Mouse (Mus musculus) right cerebral cortex, adult 2 months (tissue): Measurements from ENCODE around the gene Bag6.
A peak's percentile ranks its signal among the peaks of the same experiment; 100 is the strongest.

Experiments used
- DNase-seq, 2 experiments: peaks; one replicate each; pipeline ENCODE4 v3.0.0; 2021 to 2022; ENCODE audit warnings: low spot score in 2 of 2

The Bag6 gene

GRCm38 (mm10) chr17:35166352-35167035, 31.5 kb downstream of the Bag6 start:
- DNase-seq: peak; percentile 72 to 74

DNA sequence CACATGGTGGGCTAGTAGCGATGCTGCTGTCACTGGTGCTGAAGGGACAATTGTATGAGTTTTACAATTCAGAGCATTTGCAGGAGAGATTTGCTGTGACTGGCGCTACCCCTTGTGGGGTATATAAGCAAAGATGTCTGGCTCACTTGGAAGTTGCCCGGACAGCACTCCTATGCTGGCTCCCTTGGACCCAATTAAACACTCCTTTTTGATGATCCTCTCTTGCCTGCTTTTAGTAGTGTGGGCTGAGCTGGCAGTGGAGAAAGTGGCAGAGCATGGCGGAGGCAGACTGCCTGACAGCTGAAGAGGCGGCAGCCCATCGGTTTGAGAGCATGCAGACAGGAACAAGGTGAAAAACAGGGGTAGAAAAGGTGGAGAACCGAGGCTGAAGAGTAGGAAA, 32.8 kb downstream of the Bag6 start:
- peak in 1 of 2 experiments; percentile 53 for DNase-seq

- no peak for DNase-seq
Observed at GRCm38 (mm10) chr17:35168541-35169207, 33.7 kb downstream of the Bag6 start.

- peak in 1 of 2 experiments; percentile 62 for DNase-seq
Observed at GRCm38 (mm10) chr17:35172445-35173234, 37.7 kb downstream of the Bag6 start.

DNA sequence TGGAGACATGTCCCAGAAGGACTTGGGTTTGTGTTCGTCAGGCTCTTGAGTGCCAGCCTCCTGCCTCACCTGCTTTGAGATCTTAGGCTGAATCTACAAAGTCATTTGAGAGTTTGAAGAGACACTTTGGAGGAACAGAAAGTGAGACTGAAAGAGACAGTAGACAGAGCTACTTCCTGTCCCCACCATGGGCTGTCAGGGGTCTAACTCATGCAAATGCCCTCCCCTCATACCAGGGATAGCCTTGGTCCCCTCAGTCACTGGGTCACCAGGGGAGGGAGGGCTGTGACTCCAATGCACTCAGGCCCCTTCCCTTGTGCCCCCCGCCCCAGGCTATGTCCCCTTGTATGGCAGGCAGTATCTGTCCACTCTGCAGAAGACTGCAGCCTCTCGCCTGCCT, 38.4 kb downstream of the Bag6 start:
- DNase-seq: no peak

DNA sequence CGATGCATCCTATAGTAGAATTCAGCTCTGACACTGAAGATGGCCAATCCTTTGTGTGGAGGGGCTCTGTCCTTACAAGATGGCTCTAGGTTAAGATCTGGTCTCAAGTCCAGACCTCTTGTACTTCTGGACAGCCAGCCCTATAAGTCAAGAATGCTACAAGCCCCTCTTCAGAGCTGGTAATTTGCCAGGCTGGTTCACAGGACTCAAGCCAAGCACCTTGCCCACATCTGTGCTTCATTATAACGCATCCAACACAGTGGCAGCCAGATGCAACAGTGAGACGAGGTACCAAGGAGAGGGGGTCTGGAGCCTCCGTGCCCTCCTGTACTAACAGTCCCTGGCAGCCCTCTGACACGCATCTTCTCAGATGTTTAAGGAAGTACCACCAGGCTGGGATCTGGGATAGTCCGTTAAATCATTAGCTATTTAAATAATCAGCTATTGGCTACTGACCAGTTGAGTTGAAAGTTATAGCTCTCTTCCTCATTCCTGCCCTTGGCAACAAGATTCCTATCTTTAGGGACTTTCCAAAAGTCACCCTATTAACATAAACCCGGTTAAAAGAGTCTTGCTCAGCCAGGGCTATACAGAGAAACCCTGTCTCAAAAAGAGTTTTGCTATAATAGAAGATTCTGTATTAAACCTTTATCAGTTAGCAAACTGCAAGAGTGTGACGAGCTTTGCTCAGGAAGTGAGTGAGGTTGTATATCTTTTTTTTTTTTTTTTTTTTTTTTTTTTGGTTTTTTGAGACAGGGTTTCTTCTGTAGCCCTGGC, 39.4 kb downstream of the Bag6 start:
- DNase-seq: no peak

- DNase-seq: no peak
Observed at GRCm38 (mm10) chr17:35175382-35175781, 40.4 kb downstream of the Bag6 start.

GRCm38 (mm10) chr17:35175968-35176367, 41.0 kb downstream of the Bag6 start, which contains the start of gene Aif1:
Aif1 (minus strand) TSS chr17:35176068.
- no peak for DNase-seq

- peak in 1 of 2 experiments; percentile 65 for DNase-seq
Observed at GRCm38 (mm10) chr17:35178528-35178927, 43.5 kb downstream of the Bag6 start.

DNA sequence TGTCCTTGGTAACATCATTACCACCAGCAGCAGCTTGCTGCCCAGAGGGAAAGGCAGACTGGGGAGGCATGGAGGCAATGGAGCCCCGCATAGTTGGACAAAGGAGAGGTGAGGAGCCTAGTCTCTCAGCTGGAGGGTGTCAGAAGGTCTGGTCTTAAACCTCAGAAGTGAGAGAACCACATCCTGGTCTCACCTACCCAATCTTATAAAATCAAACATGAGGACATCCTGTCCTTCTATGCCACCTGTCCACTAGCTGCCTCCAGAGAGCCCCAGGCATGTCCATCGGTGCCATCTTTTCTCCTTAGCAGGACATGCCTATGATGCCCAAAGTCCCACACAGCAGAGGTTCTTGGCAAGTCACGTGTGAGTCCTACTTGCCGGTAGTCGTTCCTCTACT, 45.1 kb downstream of the Bag6 start:
- DNase-seq: no peak

GRCm38 (mm10) chr17:35185639-35186611, 50.9 kb downstream of the Bag6 start:
- peak in 1 of 2 experiments; percentile 55 for DNase-seq

GRCm38 (mm10) chr17:35186681-35187080, 51.7 kb downstream of the Bag6 start:
- DNase-seq: no peak

GRCm38 (mm10) chr17:35187345-35187744, 52.4 kb downstream of the Bag6 start:
- no peak for DNase-seq

- no peak for DNase-seq
Observed at GRCm38 (mm10) chr17:35187959-35188610, 53.1 kb downstream of the Bag6 start, which contains the start of gene Lst1. Lst1 (minus strand) TSS chr17:35188439.

DNA sequence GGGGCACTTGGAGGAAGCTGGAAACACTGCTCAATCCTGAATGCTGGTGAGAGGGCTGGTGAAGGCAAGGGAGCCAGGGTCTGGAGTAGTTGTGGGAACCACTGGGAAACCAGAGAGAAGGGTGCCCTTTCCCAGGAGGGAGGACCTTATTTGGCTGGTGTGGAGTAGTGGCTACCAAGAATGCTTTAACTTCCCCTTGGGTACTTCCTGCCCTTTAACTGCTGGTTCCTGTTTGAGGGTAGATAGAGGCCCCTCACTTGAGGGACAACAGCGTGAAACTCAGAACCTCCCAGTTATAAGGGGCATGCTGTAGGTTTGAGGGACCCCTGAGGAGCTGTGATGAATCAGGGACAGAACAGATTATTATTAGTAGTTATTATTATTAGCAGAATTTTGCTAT, 54.2 kb downstream of the Bag6 start:
- no peak for DNase-seq

- DNase-seq: no peak
Observed at GRCm38 (mm10) chr17:35190096-35190495, 55.1 kb downstream of the Bag6 start.

DNA sequence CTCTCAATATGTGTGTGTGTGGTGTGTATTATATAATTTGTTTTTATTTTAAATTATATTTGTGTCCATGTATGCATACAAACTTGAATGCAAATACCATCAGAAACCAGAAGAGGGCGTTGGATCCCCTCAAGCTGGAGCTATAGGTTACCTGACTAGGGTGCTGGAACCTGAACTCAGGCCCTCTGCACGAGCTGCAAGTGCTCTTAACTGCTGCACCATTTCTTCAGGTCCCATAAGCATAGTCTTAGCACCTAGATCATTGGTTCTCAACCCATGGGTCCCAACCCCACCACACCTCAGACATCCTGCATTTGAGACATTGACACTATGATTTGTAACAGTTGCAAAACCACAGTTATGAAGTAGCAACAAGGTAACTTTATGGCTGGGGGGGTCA, 56.7 kb downstream of the Bag6 start:
- DNase-seq: no peak

- no peak for DNase-seq
Observed at GRCm38 (mm10) chr17:35192924-35193323, 57.9 kb downstream of the Bag6 start.

GRCm38 (mm10) chr17:35193881-35194843, 59.2 kb downstream of the Bag6 start, which contains the start of gene Ltb:
Ltb (plus strand) TSS chr17:35194439.
- DNase-seq: no peak
